Mouse (Mus musculus) embryonic stem cell, embryonic (primary cell): ENCODE results near the gene Tm9sf4.

Experiments used
- CTCF ChIA-PET, 4 experiments: fragments of 300-600 bp in 2 of 4; fragments of 350-600 bp in 2 of 4; sonication (Branson Sonifier 250); formaldehyde crosslinking; loops; one replicate each; lab custom pipeline; 2022; ENCODE audit warnings: inconsistent platforms in 2 of 4; lab: Charles Lee
- POLR2A ChIA-PET, 4 experiments: fragments of 300-600 bp in 2 of 4; fragments of 350-600 bp in 2 of 4; sonication (Branson Sonifier 250); formaldehyde crosslinking; loops; one replicate each; lab custom pipeline; 2022; ENCODE audit warnings: antibody characterized with exemption in 4 of 4, inconsistent platforms in 1 of 4; lab: Charles Lee

The Tm9sf4 gene

GRCm38 (mm10) chr2:153179126-153179860, 18.2 kb downstream of the Tm9sf4 start:
- POLR2A ChIA-PET, result interaction anchor here in 2 of 4 experiments (0.6 to 7.8 kb wide), 7 partner anchors 11 to 967 kb away, joined by 3 to 37 read pairs (median 3); no protein-coding TSS in a partner anchor
- CTCF ChIA-PET, result interaction anchor here in 3 of 4 experiments (0.7 to 1.5 kb wide), 3 partner anchors 22 to 48 kb away, joined by 3 to 4 read pairs (median 3); no protein-coding TSS in a partner anchor

- CTCF ChIA-PET, result interaction anchor here in 2 of 4 experiments (1.3 to 1.5 kb wide), 2 partner anchors 23 to 32 kb away, joined by 3 to 4 read pairs; no protein-coding TSS in a partner anchor
- POLR2A ChIA-PET, result interaction anchor here in 3 of 4 experiments (0.6 to 7.8 kb wide), 6 partner anchors 12 to 967 kb away, joined by 3 to 37 read pairs (median 4); no protein-coding TSS in a partner anchor
Observed at GRCm38 (mm10) chr2:153179961-153180360, 18.9 kb downstream of the Tm9sf4 start.

GRCm38 (mm10) chr2:153186176-153186591, 25.1 kb downstream of the Tm9sf4 start:
- ChIA-PET CTCF (no interaction called here), POLR2A (interaction anchor here in 2 of 4 experiments (0.9 to 7.8 kb wide), 3 partner anchors 9 to 89 kb away, joined by 4 to 37 read pairs (median 5); no protein-coding TSS in a partner anchor)

GRCm38 (mm10) chr2:153187848-153188247, 26.7 kb downstream of the Tm9sf4 start:
- ChIA-PET POLR2A (interaction anchor here in 3 of 4 experiments (0.6 to 2.6 kb wide), 6 partner anchors 15 to 314 kb away, joined by 3 to 8 read pairs (median 4); partner anchors contain the start of gene Tm9sf4 (in 1 of the 3)), CTCF (no interaction called here)

- POLR2A ChIA-PET, result interaction anchor here in 1 of 4 experiments (0.7 to 1.6 kb wide), 4 partner anchors 11 to 30 kb away, joined by 3 to 4 read pairs (median 4); partner anchors contain the start of gene Tm9sf4
- CTCF ChIA-PET, result interaction anchor here in 1 of 4 experiments (1.5 kb wide), 1 partner anchor 48 kb away, joined by 3 read pairs; no protein-coding TSS in a partner anchor
Observed at GRCm38 (mm10) chr2:153191242-153191641, 30.1 kb downstream of the Tm9sf4 start.

GRCm38 (mm10) chr2:153194255-153194654, 33.2 kb downstream of the Tm9sf4 start:
- CTCF ChIA-PET, result no interaction called here
- POLR2A ChIA-PET, result interaction anchor here in 2 of 4 experiments (0.6 to 1.6 kb wide), 6 partner anchors 10 to 403 kb away, joined by 3 to 6 read pairs (median 3); no protein-coding TSS in a partner anchor

- CTCF ChIA-PET, result interaction anchor here in 1 of 4 experiments (0.6 kb wide), 1 partner anchor 446 kb away, joined by 3 read pairs; no protein-coding TSS in a partner anchor
- POLR2A ChIA-PET, result interaction anchor here in 2 of 4 experiments (0.6 to 1.6 kb wide), 5 partner anchors 8 to 37 kb away, joined by 3 to 11 read pairs (median 3); partner anchors contain the start of gene Tm9sf4 (in 1 of the 2)
Observed at GRCm38 (mm10) chr2:153198485-153198884, 37.4 kb downstream of the Tm9sf4 start.

- POLR2A ChIA-PET, result interaction anchor here in 2 of 4 experiments (1.0 to 1.6 kb wide), 4 partner anchors 10 to 38 kb away, joined by 3 to 11 read pairs (median 4); partner anchors contain the start of gene Tm9sf4 (in 1 of the 2)
- CTCF ChIA-PET, result no interaction called here
Observed at GRCm38 (mm10) chr2:153199114-153199513, 38.0 kb downstream of the Tm9sf4 start.

GRCm38 (mm10) chr2:153202766-153203165, 41.7 kb downstream of the Tm9sf4 start:
- POLR2A ChIA-PET, result interaction anchor here in 3 of 4 experiments (0.6 to 1.9 kb wide), 9 partner anchors 10 to 926 kb away, joined by 3 to 6 read pairs (median 4); no protein-coding TSS in a partner anchor
- CTCF ChIA-PET, result interaction anchor here in 1 of 4 experiments (0.7 kb wide), 1 partner anchor 58 kb away, joined by 3 read pairs; no protein-coding TSS in a partner anchor

- CTCF ChIA-PET, result interaction anchor here in 2 of 4 experiments (0.7 kb wide), 2 partner anchors 42 to 277 kb away, joined by 3 read pairs; no protein-coding TSS in a partner anchor
- POLR2A ChIA-PET, result interaction anchor here in 3 of 4 experiments (0.7 to 1.6 kb wide), 4 partner anchors 8 to 202 kb away, joined by 3 to 4 read pairs (median 3); no protein-coding TSS in a partner anchor
Observed at GRCm38 (mm10) chr2:153208149-153208548, 47.0 kb downstream of the Tm9sf4 start.

- ChIA-PET CTCF (interaction anchor here in 2 of 4 experiments (0.7 to 1.1 kb wide), 2 partner anchors 16 to 112 kb away, joined by 3 to 6 read pairs; partner anchors contain the start of gene Tspyl3 (in 1 of the 2)), POLR2A (interaction anchor here in 3 of 4 experiments (0.6 to 1.3 kb wide), 5 partner anchors 10 to 127 kb away, joined by 3 to 10 read pairs (median 3); partner anchors contain the start of gene Tm9sf4 (in 1 of the 3))
Observed at GRCm38 (mm10) chr2:153209286-153209685, 48.2 kb downstream of the Tm9sf4 start.

- CTCF ChIA-PET, result interaction anchor here in 1 of 4 experiments (0.6 kb wide), 1 partner anchor 355 kb away, joined by 3 read pairs; no protein-coding TSS in a partner anchor
Observed at GRCm38 (mm10) chr2:153211451-153211850, 50.3 kb downstream of the Tm9sf4 start.

GRCm38 (mm10) chr2:153213351-153213750, 52.2 kb downstream of the Tm9sf4 start:
- CTCF ChIA-PET, result interaction anchor here in 1 of 4 experiments (1.7 kb wide), 1 partner anchor 201 kb away, joined by 4 read pairs; no protein-coding TSS in a partner anchor
- POLR2A ChIA-PET, result interaction anchor here in 3 of 4 experiments (0.6 to 1.7 kb wide), 6 partner anchors 11 to 78 kb away, joined by 3 to 7 read pairs (median 3); partner anchors contain the start of genes Kif3b (in 1 of the 3) and Tspyl3 (in 1 of the 3)

More at GRCm38 (mm10) chr2:153211451-153211850, 50.3 kb downstream of the Tm9sf4 start:
- POLR2A ChIA-PET, result interaction anchor here in 1 of 4 experiments (1.4 to 1.8 kb wide), 2 partner anchors 11 to 54 kb away, joined by 3 to 4 read pairs; no protein-coding TSS in a partner anchor

GRCm38 (mm10) chr2:153214771-153215259, 53.7 kb downstream of the Tm9sf4 start:
- CTCF ChIA-PET, result interaction anchor here in 1 of 4 experiments (0.8 kb wide), 1 partner anchor 249 kb away, joined by 3 read pairs; no protein-coding TSS in a partner anchor
- POLR2A ChIA-PET, result interaction anchor here in 3 of 4 experiments (0.5 to 2.2 kb wide), 13 partner anchors 9 to 98 kb away, joined by 3 to 5 read pairs (median 3); partner anchors contain the start of genes Tm9sf4 (in 2 of the 3) and Tspyl3 (in 2 of the 3)

- ChIA-PET POLR2A (interaction anchor here in 2 of 4 experiments (0.5 to 2.2 kb wide), 11 partner anchors 8 to 70 kb away, joined by 3 to 5 read pairs (median 3); partner anchors contain the start of genes Tm9sf4 (in 2 of the 2) and Tspyl3 (in 2 of the 2)), CTCF (interaction anchor here in 1 of 4 experiments (0.8 kb wide), 1 partner anchor 248 kb away, joined by 3 read pairs; no protein-coding TSS in a partner anchor)
Observed at GRCm38 (mm10) chr2:153215421-153215820, 54.3 kb downstream of the Tm9sf4 start.

- POLR2A ChIA-PET, result interaction anchor here in 3 of 4 experiments (0.6 to 1.4 kb wide), 4 partner anchors 13 to 510 kb away, joined by 3 to 5 read pairs (median 4); no protein-coding TSS in a partner anchor
- CTCF ChIA-PET, result interaction anchor here in 1 of 4 experiments (0.8 kb wide), 1 partner anchor 197 kb away, joined by 3 read pairs; no protein-coding TSS in a partner anchor
Observed at GRCm38 (mm10) chr2:153217826-153218340, 56.8 kb downstream of the Tm9sf4 start.
